Mouse (Mus musculus) lung, postnatal 0 days (tissue): ENCODE results near the gene Uts2b. TPM values are rescaled to one million over a fixed set of nuclear protein-coding genes. Genes with fewer than 3 reads are reported as not detected.

Source experiments
- ATAC-seq: fragments of 200-750 bp; cut with Nextera tagmentation; 2 replicates; pipeline ENCODE4 v1.8.0; 2017; ENCODE audit warnings: moderate library complexity
- DNase-seq: peaks from one replicate; pipeline ENCODE4 v3.0.0-alpha.2; 2016; ENCODE audit warnings: low spot score
- H3K27ac ChIP-seq: fragments of 300-500 bp; sonication (generic); 2 replicates; pipeline ENCODE4 v1.5.1; 2014; ENCODE audit warnings: antibody characterized with exemption, mild to moderate bottlenecking, low read length, mixed read lengths
- H3K27me3 ChIP-seq: fragments of 300-500 bp; sonication (generic); replicated peaks from 2 replicates; pipeline ENCODE4 v1.6.1; 2014; ENCODE audit warnings: low read length, mixed read lengths; ENCODE audit not compliant: insufficient read depth
- H3K36me3 ChIP-seq: fragments of 300-500 bp; sonication (generic); 2 replicates; pipeline ENCODE4 v1.6.1; 2014; ENCODE audit warnings: low read length, mixed read lengths; ENCODE audit not compliant: insufficient read depth
- H3K4me1 ChIP-seq: fragments of 300-500 bp; sonication (generic); 2 replicates; pipeline ENCODE4 v1.6.1; 2014; ENCODE audit warnings: antibody characterized with exemption, low read depth, low read length, mixed read lengths; ENCODE audit not compliant: insufficient read depth
- H3K4me2 ChIP-seq: fragments of 300-500 bp; sonication (generic); replicated peaks from 2 replicates; pipeline ENCODE4 v1.6.1; 2014; ENCODE audit warnings: low read depth, mild to moderate bottlenecking, low read length, moderate library complexity, mixed read lengths
- H3K4me3 ChIP-seq: fragments of 300-500 bp; sonication (generic); 2 replicates; pipeline ENCODE4 v1.5.1; 2014; ENCODE audit warnings: low read depth, low read length
- H3K9ac ChIP-seq: fragments of 300-500 bp; sonication (generic); replicated peaks from 2 replicates; pipeline ENCODE4 v1.6.1; 2014; ENCODE audit warnings: low read depth, mild to moderate bottlenecking
- H3K9me3 ChIP-seq: fragments of 300-500 bp; sonication (generic); 2 replicates; pipeline ENCODE4 v1.6.1; 2016; ENCODE audit warnings: low read length, mixed read lengths
- CTCF ChIP-seq: IDR thresholded peaks from 2 replicates; pipeline ENCODE4 v1.5.1; 2016; ENCODE audit warnings: antibody characterized with exemption, mild to moderate bottlenecking
- EP300 ChIP-seq: IDR thresholded peaks from 2 replicates; pipeline ENCODE4 v1.6.1; 2016; ENCODE audit warnings: antibody characterized with exemption, mild to moderate bottlenecking, control low read depth
- WGBS: fragments of 180-500 bp; shearing (Covaris S2); extraction: QIAGEN DNeasy Blood & Tissue Kit; methylation state at CpG from one replicate; pipeline ENCODE4 v1.1.7; 2014; 5-methylcytosine and 5-hydroxymethylcytosine counted together
- polyA plus RNA-seq: library from polyadenylated mRNA; unstranded; fragments of >200 nt; fragmentation: Nextera tagmentation; extraction: Ambion mirVana; gene quantifications from 2 replicates; pipeline ENCODE4 v1.2.1, GENCODE M21; 2015

Gene Uts2b
- 0.29 and 0.33 TPM in 2 replicates for polyA plus RNA-seq

GRCm38 (mm10) chr16:27370191-27370590 lies at the start of gene Uts2b:
TSS of gene Uts2b (minus strand) at chr16:27370239.
- no peak for ATAC-seq
- WGBS, result 68% methylated on average over 8 of the region's 8 CpGs

DNA sequence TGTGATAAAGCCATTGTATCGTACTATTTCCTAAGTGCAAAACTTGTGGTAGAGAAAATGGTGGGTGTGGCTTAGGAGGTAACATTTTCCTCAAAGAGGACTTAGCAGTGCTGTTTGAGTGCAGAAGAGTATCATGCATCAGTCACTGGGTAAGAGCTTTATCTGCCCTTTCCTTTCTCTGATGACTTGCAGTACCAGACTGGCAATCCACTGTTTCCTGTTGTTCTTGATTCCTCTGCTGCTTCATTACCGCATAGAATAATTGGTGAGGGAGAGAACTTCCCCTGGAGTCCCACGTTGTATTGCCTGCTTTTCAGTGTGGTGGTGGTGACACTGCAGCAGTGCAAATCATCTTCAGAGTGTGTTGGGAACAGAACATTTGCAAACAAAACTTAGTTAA lies 47.6 kb upstream of the Uts2b start:
- no peaks in the 10 kb centered on the region for H3K4me1 ChIP-seq
- ATAC-seq (no peak), DNase-seq (no peak)
- no peak overlapping the region for H3K27ac ChIP-seq
- H3K9me3 ChIP-seq, result no peaks in the 10 kb centered on the region
- H3K27me3 ChIP-seq, result no peaks in the 10 kb centered on the region
- no peak overlapping the region for H3K9ac ChIP-seq
- peaks cover 15% of the 10 kb centered on the region for H3K36me3 ChIP-seq
- H3K4me3 ChIP-seq, result no peak overlapping the region
- no peak for TF ChIP-seq CTCF
- TF ChIP-seq EP300, result no peak
- WGBS, result 89% methylated on average over 3 of the region's 3 CpGs
- no peak overlapping the region for H3K4me2 ChIP-seq

More at GRCm38 (mm10) chr16:27370191-27370590, at the start of gene Uts2b:
- H3K9me3 ChIP-seq, result no peaks in the 10 kb centered on the region
- TF ChIP-seq CTCF (no peak), EP300 (no peak)
- no peak within 1 kb of the TSS for H3K4me2 ChIP-seq
- no peaks in the 10 kb centered on the region for H3K4me1 ChIP-seq
- H3K4me3 ChIP-seq, result no peak within 1 kb of the TSS
- H3K27ac ChIP-seq, result no peak within 1 kb of the TSS
- no peaks in the 10 kb centered on the region for H3K36me3 ChIP-seq
- no peak for DNase-seq
- H3K27me3 ChIP-seq, result no peaks in the 10 kb centered on the region
- H3K9ac ChIP-seq, result no peak within 1 kb of the TSS

DNA sequence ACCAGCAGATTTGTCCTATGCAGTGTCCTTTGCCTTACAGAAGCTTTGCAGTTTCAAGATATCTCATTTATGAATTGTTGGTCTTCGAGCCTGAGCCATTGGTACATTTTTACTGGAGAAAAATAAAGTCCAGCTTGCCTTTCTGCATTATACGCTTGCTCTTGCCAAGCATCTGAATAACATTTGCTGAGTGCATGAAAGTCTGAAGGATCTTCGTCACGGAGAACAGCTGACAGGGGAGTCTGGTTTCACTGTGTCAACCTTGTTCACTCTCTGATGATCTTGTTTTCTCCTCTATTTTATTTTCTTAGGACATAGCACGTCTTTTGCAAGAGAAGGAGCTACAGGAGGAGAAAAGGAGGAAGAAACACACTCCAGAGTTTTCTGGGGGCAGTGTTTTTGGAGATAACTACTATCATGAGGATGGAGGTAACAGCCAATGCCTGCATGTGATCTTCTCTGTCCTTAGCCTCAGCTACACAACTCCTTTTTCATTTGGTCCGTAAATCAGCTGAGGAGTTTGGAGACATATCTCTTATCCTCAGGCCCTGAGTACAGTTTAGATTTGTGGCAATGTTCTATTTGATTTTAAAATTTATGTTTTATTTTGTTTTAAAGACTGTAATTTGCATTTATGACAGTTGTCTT lies 47.0 kb upstream of the Uts2b start:
- ATAC-seq, result no peak
- TF ChIP-seq EP300 (no peak), CTCF (no peak)
- H3K4me3 ChIP-seq, result no peak overlapping the region
- no peak for DNase-seq
- no peak overlapping the region for H3K27ac ChIP-seq
- H3K36me3 ChIP-seq, result peaks cover 9% of the 10 kb centered on the region; the same call in 1 of the 2 replicates
- no peak overlapping the region for H3K4me2 ChIP-seq
- WGBS, result 93% methylated on average over 6 of the region's 6 CpGs
- H3K9me3 ChIP-seq, result no peaks in the 10 kb centered on the region
- no peak overlapping the region for H3K9ac ChIP-seq
- no peaks in the 10 kb centered on the region for H3K4me1 ChIP-seq
- no peaks in the 10 kb centered on the region for H3K27me3 ChIP-seq

DNA sequence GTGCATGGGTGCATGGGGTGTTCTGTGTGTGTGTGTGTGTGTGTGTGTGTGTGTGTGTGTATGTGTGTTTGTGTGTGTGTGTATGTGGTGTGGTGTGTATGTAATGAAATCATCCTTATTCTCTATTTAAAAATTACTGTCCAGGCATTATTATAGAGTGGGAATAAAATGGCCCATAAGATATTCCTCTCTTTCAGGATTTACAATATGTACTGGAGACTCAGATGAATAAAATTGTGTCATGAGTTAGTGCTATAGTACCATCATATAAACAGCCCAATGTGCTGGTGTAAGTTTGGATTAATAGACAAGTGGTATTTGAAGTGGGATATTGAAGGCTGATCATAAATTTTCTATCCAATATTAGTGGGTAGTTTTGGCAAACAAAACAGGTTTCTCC lies 34.1 kb upstream of the Uts2b start:
- no peak for TF ChIP-seq EP300
- Histone ChIP-seq H3K4me2 (no peak overlapping the region), H3K9me3 (no peaks in the 10 kb centered on the region), H3K9ac (no peak overlapping the region), H3K4me1 (no peaks in the 10 kb centered on the region), H3K4me3 (no peak overlapping the region), H3K36me3 (peaks cover 16% of the 10 kb centered on the region), H3K27ac (no peak overlapping the region), H3K27me3 (no peaks in the 10 kb centered on the region)
- no peak for DNase-seq
- ATAC-seq, result no peak

- 71% methylated on average over 2 of the region's 2 CpGs for WGBS
- ATAC-seq (no peak), DNase-seq (no peak)
- H3K9ac ChIP-seq, result no peak overlapping the region
- H3K27ac ChIP-seq, result no peak overlapping the region
- TF ChIP-seq EP300 (no peak), CTCF (no peak)
- H3K36me3 ChIP-seq, result peaks cover 7% of the 10 kb centered on the region
- no peaks in the 10 kb centered on the region for H3K9me3 ChIP-seq
- H3K4me3 ChIP-seq, result no peak overlapping the region
- H3K4me1 ChIP-seq, result no peaks in the 10 kb centered on the region
- H3K4me2 ChIP-seq, result no peak overlapping the region
- no peaks in the 10 kb centered on the region for H3K27me3 ChIP-seq
Observed at GRCm38 (mm10) chr16:27401579-27401978, 31.5 kb upstream of the Uts2b start.

DNA sequence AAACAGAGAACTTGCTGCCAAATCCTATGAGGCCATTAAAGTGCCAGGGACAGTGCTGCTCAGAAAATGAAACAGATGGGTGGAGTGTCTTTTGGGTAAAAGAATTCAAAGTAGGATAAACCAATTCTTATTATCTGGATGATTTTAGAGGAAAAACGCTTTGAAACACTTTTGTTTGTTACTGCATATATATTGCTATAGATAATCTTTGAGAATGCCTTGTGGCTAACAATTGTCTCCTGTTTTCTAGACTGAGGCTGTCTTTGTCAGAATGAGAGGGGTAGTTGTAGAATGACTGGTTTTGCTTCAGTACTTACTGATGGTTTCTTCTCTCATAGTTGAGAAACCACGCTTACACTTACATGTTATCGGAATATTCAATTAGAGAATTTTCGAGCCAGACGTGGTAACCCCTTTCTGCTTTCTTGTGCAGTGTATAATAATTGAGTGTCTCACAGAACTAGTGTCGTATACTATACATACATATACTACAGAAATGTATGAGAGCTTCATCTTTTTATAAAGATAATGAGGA lies 29.7 kb upstream of the Uts2b start:
- H3K9me3 ChIP-seq, result no peaks in the 10 kb centered on the region
- H3K4me3 ChIP-seq, result no peak overlapping the region
- TF ChIP-seq EP300 (no peak), CTCF (no peak)
- H3K9ac ChIP-seq, result no peak overlapping the region
- H3K36me3 ChIP-seq, result no peaks in the 10 kb centered on the region
- ATAC-seq (no peak), DNase-seq (no peak)
- no peaks in the 10 kb centered on the region for H3K4me1 ChIP-seq
- H3K27me3 ChIP-seq, result no peaks in the 10 kb centered on the region
- H3K4me2 ChIP-seq, result no peak overlapping the region
- 88% methylated on average over 6 of the region's 6 CpGs for WGBS
- H3K27ac ChIP-seq, result no peak overlapping the region
